Mouse (Mus musculus) ES-E14 (cell line): ENCODE results near the gene Nfkb2.

Experiments used
- HCFC1 ChIP-seq: IDR thresholded peaks from 2 replicates; pipeline ENCODE4 v1.6.1; 2012; ENCODE audit warnings: low read length, inconsistent platforms, borderline replicate concordance; ENCODE audit not compliant: insufficient read depth
- ZC3H11A ChIP-seq: IDR thresholded peaks from 2 replicates; pipeline ENCODE4 v1.6.1; 2012; ENCODE audit warnings: low read depth, mild to moderate bottlenecking, inconsistent platforms, low read length, borderline replicate concordance
- ZNF384 ChIP-seq: IDR thresholded peaks from 2 replicates; pipeline ENCODE4 v1.6.1; 2012; ENCODE audit warnings: low read depth, low read length, inconsistent platforms

DNA sequence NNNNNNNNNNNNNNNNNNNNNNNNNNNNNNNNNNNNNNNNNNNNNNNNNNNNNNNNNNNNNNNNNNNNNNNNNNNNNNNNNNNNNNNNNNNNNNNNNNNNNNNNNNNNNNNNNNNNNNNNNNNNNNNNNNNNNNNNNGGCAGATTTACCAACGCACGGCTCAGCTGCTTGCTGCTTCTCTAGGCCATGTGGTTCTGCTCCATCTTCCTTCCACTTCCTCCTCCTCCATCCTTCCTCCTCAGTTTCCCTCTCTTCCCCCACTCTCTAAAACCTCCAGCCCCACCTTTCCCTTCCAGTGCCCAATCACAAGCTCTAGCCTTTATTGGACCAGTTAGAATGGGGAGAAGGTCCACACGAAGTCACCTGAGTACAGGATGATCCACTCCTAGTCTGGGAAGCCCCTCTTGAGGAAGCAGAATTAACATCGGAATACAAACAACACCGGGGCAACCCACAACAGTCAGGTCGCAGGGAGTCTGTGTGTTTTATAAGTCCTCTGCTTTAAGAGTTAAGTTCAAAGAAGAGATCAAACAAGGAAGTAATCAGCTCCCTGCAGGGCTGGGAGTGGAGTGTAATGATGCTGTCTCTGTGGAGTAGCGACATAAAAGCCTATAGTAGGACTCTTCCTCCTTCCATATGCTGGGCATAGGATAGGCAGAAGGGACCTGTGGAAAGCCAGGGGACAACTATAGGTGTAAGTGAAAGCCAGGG lies 40.7 kb downstream of the Nfkb2 start:
- no peak for TF ChIP-seq HCFC1
- TF ChIP-seq ZC3H11A, result no peak
- no peak for TF ChIP-seq ZNF384
